Mouse (Mus musculus) forebrain, postnatal 0 days (tissue): ENCODE results near the gene Igfbpl1. TPM values are rescaled to one million over a fixed set of nuclear protein-coding genes. Genes with fewer than 3 reads are reported as not detected.
A peak's percentile ranks its signal among the peaks of the same experiment; 100 is the strongest.

Experiments
- ATAC-seq: fragments of 200-750 bp; cut with Nextera tagmentation; 2 replicates; pipeline ENCODE4 v1.8.0; 2017; ENCODE audit warnings: mild to moderate bottlenecking, moderate library complexity
- DNase-seq: peaks from one replicate; pipeline ENCODE4 v3.0.0-alpha.2; 2015
- H3K27ac ChIP-seq: fragments of 300-500 bp; sonication (generic); 2 replicates; pipeline ENCODE4 v1.5.1; 2014; ENCODE audit warnings: low read depth, mild to moderate bottlenecking, antibody characterized with exemption, low read length, moderate library complexity, mixed read lengths
- H3K27me3 ChIP-seq: fragments of 300-500 bp; sonication (generic); 2 replicates; pipeline ENCODE4 v1.6.1; 2014; ENCODE audit warnings: mild to moderate bottlenecking, low read length, mixed read lengths; ENCODE audit not compliant: insufficient read depth
- H3K36me3 ChIP-seq: fragments of 300-500 bp; sonication (generic); 2 replicates; pipeline ENCODE4 v1.6.1; 2014; ENCODE audit warnings: mild to moderate bottlenecking, moderate library complexity; ENCODE audit not compliant: insufficient read depth
- H3K4me1 ChIP-seq: fragments of 300-500 bp; sonication (generic); 2 replicates; pipeline ENCODE4 v1.6.1; 2014; ENCODE audit warnings: antibody characterized with exemption; ENCODE audit not compliant: insufficient read depth
- H3K4me2 ChIP-seq: fragments of 300-500 bp; sonication (generic); 2 replicates; pipeline ENCODE4 v1.6.1; 2014; ENCODE audit warnings: low read depth, mild to moderate bottlenecking, moderate library complexity
- H3K4me3 ChIP-seq: fragments of 300-500 bp; sonication (generic); 2 replicates; pipeline ENCODE4 v1.5.1; 2014; ENCODE audit warnings: low read depth, low read length, mixed read lengths
- H3K9ac ChIP-seq: fragments of 300-500 bp; sonication (generic); 2 replicates; pipeline ENCODE4 v1.6.1; 2014; ENCODE audit warnings: mild to moderate bottlenecking
- H3K9me3 ChIP-seq: fragments of 300-500 bp; sonication (generic); 2 replicates; pipeline ENCODE4 v1.6.1; 2016; ENCODE audit warnings: low read length
- CTCF ChIP-seq: sonication (generic); IDR thresholded peaks from 2 replicates; pipeline ENCODE4 v1.5.1; 2016; ENCODE audit warnings: antibody characterized with exemption, control low read depth, low read depth
- WGBS: fragments of 180-500 bp; shearing (Covaris S2); extraction: QIAGEN DNeasy Blood & Tissue Kit; methylation state at CpG from one replicate; pipeline ENCODE4 v1.1.7; 2014; 5-methylcytosine and 5-hydroxymethylcytosine counted together
- polyA plus RNA-seq: library from polyadenylated mRNA; unstranded; fragments of >200 nt; fragmentation: Nextera tagmentation; extraction: Ambion mirVana; gene quantifications from 2 replicates; pipeline ENCODE4 v1.2.1, GENCODE M21; 2015
- total RNA-seq: library from RNA; depleted of rRNA; stranded (reverse); fragments of >200 nt; gene quantifications from 2 replicates; pipeline ENCODE4 v1.2.3, GENCODE M21; 2014

Igfbpl1 gene
- total and polyA plus RNA-seq, 2 experiments from 2014 or later, result 41.0 to 123 TPM

- Histone ChIP-seq H3K4me2 (no peak overlapping the region), H3K9me3 (no peaks in the 10 kb centered on the region), H3K27me3 (no peaks in the 10 kb centered on the region), H3K4me1 (peaks cover 39% of the 10 kb centered on the region), H3K27ac (peak overlapping the region; percentile 45; the same call in 1 of the 2 replicates), H3K4me3 (no peak overlapping the region), H3K9ac (no peak overlapping the region), H3K36me3 (no peaks in the 10 kb centered on the region; the same call in 1 of the 2 replicates)
- no peak for ATAC-seq
- no peak for TF ChIP-seq CTCF
- 60% methylated on average over 3 of the region's 3 CpGs for WGBS
- DNase-seq, result no peak
Measured at GRCm38 (mm10) chr4:45821995-45822394, 4.7 kb downstream of the Igfbpl1 start.

GRCm38 (mm10) chr4:45820074-45820830 is 6.5 kb downstream of the Igfbpl1 start:
- H3K27ac ChIP-seq, result peak overlapping the region; percentile 92
- H3K27me3 ChIP-seq, result no peaks in the 10 kb centered on the region
- ATAC-seq (peak; percentile 47), DNase-seq (peak; percentile 93)
- 36% methylated on average over 8 of the region's 8 CpGs for WGBS
- no peaks in the 10 kb centered on the region; the same call in 1 of the 2 replicates for H3K36me3 ChIP-seq
- H3K9ac ChIP-seq, result peak overlapping the region; percentile 50
- no peak overlapping the region for H3K4me3 ChIP-seq
- H3K4me2 ChIP-seq, result peak overlapping the region; percentile 39
- no peaks in the 10 kb centered on the region for H3K9me3 ChIP-seq
- H3K4me1 ChIP-seq, result peaks cover 39% of the 10 kb centered on the region
- peak; percentile 92 for TF ChIP-seq CTCF

- Histone ChIP-seq H3K4me1 (peaks cover 39% of the 10 kb centered on the region), H3K27me3 (no peaks in the 10 kb centered on the region), H3K27ac (peak overlapping the region; percentile 92), H3K9me3 (no peaks in the 10 kb centered on the region), H3K4me3 (peak overlapping the region; percentile 17), H3K36me3 (peaks cover 6% of the 10 kb centered on the region; the same call in 1 of the 2 replicates), H3K9ac (peak overlapping the region; percentile 50), H3K4me2 (peak overlapping the region; percentile 39)
- DNase-seq (peak; percentile 92), ATAC-seq (peak; percentile 83)
- TF ChIP-seq CTCF, result no peak
- 2% methylated on average over 17 of the region's 17 CpGs for WGBS
Measured at GRCm38 (mm10) chr4:45819208-45819931, 7.4 kb downstream of the Igfbpl1 start.

- DNase-seq, result no peak
- WGBS, result 6% methylated on average over 4 of the region's 4 CpGs
- Histone ChIP-seq H3K9ac (peak overlapping the region; percentile 50), H3K4me3 (peak overlapping the region; percentile 17; the same call in 1 of the 2 replicates), H3K36me3 (peaks cover 11% of the 10 kb centered on the region), H3K27me3 (no peaks in the 10 kb centered on the region), H3K4me2 (peak overlapping the region; percentile 39), H3K9me3 (no peaks in the 10 kb centered on the region), H3K4me1 (peaks cover 36% of the 10 kb centered on the region), H3K27ac (peak overlapping the region; percentile 92)
- no peak for TF ChIP-seq CTCF
- ATAC-seq, result no peak; the same call in 1 of the 2 replicates
Measured at GRCm38 (mm10) chr4:45818814-45819207, 7.9 kb downstream of the Igfbpl1 start.

- peak; percentile 81 for DNase-seq
- H3K9ac ChIP-seq, result no peak overlapping the region
- no peaks in the 10 kb centered on the region for H3K9me3 ChIP-seq
- WGBS, result 17% methylated on average over 7 of the region's 7 CpGs
- no peak overlapping the region for H3K4me3 ChIP-seq
- H3K27me3 ChIP-seq, result no peaks in the 10 kb centered on the region
- peaks cover 29% of the 10 kb centered on the region for H3K36me3 ChIP-seq
- H3K27ac ChIP-seq, result no peak overlapping the region
- no peak overlapping the region for H3K4me2 ChIP-seq
- peak; percentile 79 for TF ChIP-seq CTCF
- peaks cover 19% of the 10 kb centered on the region for H3K4me1 ChIP-seq
- no peak for ATAC-seq
Measured at GRCm38 (mm10) chr4:45815542-45815941, 11.2 kb downstream of the Igfbpl1 start.

GRCm38 (mm10) chr4:45811250-45811649 is 15.5 kb downstream of the Igfbpl1 start:
- no peaks in the 10 kb centered on the region for H3K27me3 ChIP-seq
- H3K4me2 ChIP-seq, result no peak overlapping the region
- ATAC-seq (no peak), DNase-seq (no peak)
- H3K9ac ChIP-seq, result no peak overlapping the region
- no peak overlapping the region for H3K27ac ChIP-seq
- H3K36me3 ChIP-seq, result peaks cover 45% of the 10 kb centered on the region
- H3K9me3 ChIP-seq, result no peaks in the 10 kb centered on the region
- 18% methylated on average over 8 of the region's 8 CpGs for WGBS
- H3K4me1 ChIP-seq, result no peaks in the 10 kb centered on the region
- no peak for TF ChIP-seq CTCF
- no peak overlapping the region for H3K4me3 ChIP-seq

GRCm38 (mm10) chr4:45808034-45808433 is 18.7 kb downstream of the Igfbpl1 start:
- Histone ChIP-seq H3K27ac (no peak overlapping the region), H3K4me2 (no peak overlapping the region), H3K4me3 (no peak overlapping the region), H3K9me3 (no peaks in the 10 kb centered on the region), H3K27me3 (no peaks in the 10 kb centered on the region), H3K4me1 (no peaks in the 10 kb centered on the region), H3K36me3 (peaks cover 38% of the 10 kb centered on the region), H3K9ac (no peak overlapping the region)
- WGBS, result 13% methylated on average over 7 of the region's 7 CpGs
- no peak for ATAC-seq
- no peak for TF ChIP-seq CTCF
- DNase-seq, result no peak
